Mouse (Mus musculus) embryo, embryonic 10.5 days (tissue): ENCODE results near the gene Vmn2r99.

Experiments used
- DNase-seq: peaks from one replicate; pipeline ENCODE4 v3.0.0-alpha.2; 2015; ENCODE audit warnings: low spot score

Gene Vmn2r99

GRCm38 (mm10) chr17:19361649-19362048 is at the start of gene Vmn2r99:
Gene Vmn2r99 (plus strand): TSS chr17:19361949.
- DNase-seq: no peak

- DNase-seq: no peak
These were observed 75.9 kb downstream of the Vmn2r99 start for GRCm38 (mm10) chr17:19437623-19438022.

DNA sequence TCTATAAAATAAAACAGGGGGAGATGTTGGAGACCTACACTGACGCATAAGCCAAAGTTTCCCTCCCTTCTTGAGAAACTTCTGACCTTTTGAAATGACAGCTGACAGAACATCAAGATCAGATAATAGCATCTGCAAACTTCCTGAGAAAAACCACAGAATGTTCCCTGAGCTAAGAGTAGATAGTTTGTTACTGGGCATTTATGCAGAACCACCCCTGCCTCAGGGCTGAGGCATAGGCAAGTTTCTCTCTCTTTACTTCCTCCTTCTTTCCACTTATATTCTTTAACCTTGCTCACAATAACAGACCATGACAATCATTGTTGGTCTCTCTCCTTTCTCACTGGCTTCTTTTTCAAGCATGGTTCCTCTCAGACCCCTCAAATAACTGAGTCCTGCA is 83.2 kb downstream of the Vmn2r99 start:
- no peak for DNase-seq
